Mouse (Mus musculus): ENCODE measurements at regions not wholly inside any gene's neighbourhood (a gene's known extent, or its start where the extent isn't known, plus 50 kb on each side); places are given as distances from the start of the nearest gene placed in this dataset.
"Not testable (repeated sequence)": the region's sequence is repeated elsewhere in the genome, so short reads cannot be mapped to it uniquely, and the experiment has no call there.

DNA sequence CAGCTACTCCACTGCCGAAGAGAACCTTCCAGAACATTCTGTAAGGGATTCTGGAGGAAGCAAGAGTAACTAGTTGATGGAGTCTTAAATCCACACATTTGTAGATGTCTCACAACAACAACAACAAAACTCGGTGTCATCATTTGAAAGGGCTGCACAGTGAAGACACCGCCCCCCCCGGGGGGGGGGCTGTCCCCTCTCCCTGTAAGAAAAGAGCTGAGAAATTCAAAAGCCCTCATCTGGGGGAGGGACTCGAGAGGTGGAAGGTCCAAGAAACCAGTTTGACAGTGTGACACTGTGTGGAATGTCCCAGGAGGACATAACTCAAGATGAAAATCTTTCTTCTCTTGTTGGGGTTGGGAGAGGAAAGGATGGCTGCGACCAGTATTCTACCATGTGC is 87.7 kb downstream of the Fam43a start:
- DNase-seq, result no peak

DNA sequence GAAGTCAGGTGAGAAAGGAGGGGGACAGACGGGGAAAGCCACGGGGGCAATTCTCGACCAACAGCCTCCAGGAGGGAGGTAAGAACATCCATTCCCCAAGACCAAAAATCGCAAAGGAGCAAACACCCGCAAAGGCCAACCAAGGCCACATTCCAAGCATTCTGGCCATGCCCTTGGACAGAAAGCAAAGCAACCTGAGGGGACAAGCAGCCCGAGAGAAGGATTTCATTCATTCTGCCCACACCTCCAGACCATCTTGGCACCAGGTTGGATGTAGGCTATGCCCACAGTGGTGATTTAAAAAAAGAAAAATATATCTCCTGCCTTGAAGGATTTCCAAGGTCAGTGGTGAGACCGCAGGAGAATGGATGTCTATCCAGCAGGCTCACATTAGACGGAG is 88.2 kb downstream of the Fam43a start:
- DNase-seq, result peak; percentile 19

DNA sequence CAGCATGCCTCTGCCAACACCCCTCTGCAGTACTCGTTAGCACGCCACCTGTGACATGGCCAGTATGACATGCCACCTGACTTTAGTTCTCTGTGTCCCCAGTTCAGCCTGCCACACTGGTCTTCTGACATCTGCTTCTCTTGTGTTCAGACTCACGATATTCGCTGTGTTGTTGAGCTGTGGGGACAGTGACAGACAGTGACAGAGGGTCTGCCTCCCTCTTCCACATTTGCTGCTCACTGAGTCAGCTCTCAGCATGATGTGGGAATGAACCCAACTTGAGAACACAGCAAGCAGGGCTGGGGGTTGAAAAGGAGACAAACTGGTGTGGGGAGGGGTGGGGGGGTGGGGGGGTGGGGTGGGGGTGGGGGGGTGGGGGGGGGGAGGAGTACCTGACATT is 91.0 kb downstream of the Fam43a start:
- DNase-seq, result no peak

DNA sequence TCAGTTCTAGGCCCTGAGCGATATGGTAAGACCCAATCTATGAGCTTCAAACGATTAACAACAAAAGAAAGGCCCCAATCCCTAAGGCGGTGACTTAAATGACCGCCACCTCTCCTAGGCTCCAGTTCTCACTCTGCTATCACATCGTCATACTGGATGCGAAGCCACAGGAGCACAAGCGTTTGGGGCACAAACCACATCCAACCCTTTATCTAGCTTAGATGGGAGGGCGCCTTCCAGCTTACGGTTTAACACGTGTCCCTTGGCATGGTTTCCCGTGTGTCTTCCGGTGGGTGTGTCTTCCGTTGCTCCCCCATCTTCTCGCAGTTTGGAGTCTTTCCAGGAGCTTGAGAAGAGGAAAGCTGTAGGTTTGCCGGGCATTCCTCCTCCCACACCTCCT is 92.4 kb downstream of the Fam43a start:
- no peak for DNase-seq

GRCm38 (mm10) chr16:30692541-30693141 is 93.1 kb downstream of the Fam43a start:
- DNase-seq, result peak; percentile 68

DNA sequence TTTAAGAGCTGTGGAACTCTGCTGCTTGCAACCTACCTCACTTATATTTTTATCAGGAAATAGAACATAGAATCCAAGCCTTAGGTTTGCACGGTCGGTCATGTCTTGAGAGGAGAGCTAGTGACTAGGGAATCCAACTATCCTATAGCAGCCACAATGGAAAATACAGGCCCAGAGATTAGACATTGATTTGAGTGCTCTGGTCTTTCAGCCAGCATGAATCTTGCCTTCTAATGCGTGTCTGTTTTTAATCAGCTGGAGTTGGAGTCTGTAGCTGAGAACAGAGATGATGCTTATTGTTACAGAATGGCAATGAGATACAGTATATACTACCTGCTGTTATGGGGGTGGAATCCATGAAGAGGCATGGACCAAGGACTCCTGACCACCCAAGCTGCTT is 93.7 kb downstream of the Fam43a start:
- DNase-seq, result no peak

- no peak for DNase-seq
Observed at GRCm38 (mm10) chr16:30693839-30694527, 94.5 kb downstream of the Fam43a start.

DNA sequence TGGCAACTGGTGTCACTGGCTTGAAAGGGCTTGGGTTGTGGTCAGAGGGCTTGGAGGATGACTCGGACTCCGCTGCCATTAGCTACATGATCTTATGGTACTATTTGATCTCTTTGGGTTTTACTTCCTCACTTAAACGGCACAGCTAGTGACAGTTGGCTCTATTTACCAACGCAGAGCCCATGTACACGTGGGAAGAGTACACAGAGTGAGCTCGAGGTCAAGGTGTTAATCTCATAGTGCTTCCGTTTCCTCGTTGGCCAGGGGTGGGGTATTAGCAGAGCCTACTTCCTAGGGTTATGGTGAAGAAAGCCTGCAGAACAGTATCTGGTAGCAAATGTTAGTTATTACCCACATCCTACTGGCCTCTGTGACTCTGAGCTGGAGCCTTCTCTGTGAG is 96.2 kb downstream of the Fam43a start:
- DNase-seq, result no peak

GRCm38 (mm10) chr16:30697209-30697608 is 97.7 kb downstream of the Fam43a start:
- DNase-seq, result no peak

DNA sequence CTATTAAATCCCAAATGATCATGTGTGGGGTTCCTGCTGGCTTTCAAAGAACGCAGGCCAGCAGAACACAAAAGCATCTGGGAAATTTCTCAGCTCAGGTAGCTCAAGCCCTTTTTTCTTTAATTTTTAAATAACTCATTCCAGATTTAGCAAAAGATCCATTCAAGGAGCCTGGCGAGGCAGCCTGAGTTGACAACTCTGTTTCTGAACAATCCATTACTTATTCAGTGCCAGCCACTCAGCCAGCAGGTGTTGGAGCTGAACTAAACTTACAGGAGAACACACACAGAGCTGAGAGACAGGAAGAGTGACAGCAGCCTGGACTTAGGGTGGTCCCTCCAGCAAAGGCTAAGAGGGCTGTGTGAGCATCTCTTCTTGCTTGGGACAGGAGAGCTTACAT is 98.3 kb downstream of the Fam43a start:
- DNase-seq, result no peak

DNA sequence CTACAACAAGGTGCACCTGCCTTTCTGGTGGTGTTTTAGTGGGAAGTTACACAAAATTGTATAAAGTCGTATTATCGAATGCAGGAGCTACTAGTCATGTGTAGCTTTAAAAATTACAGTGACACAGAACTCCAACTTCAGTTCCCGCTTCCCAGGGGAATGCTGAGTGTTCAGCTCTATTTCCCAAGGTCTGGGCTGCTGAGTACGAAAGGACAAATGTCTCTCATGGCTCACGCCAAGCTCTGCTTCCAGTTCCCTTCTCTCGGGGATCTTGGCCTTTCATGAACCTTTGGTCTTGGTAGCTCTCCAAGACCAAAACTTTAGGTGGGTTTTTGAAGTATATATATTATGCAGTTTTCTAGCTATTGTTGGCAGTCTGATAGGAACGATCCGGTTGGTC is 104.3 kb downstream of the Fam43a start:
- no peak for DNase-seq

- no peak for DNase-seq
Observed at GRCm38 (mm10) chr16:30709501-30709900, 110.0 kb downstream of the Fam43a start.

- no peak for DNase-seq
Observed at GRCm38 (mm10) chr16:30709975-30710374, 110.5 kb downstream of the Fam43a start.

- no peak for DNase-seq
Observed at GRCm38 (mm10) chr16:30712570-30712969, 113.0 kb downstream of the Fam43a start.

DNA sequence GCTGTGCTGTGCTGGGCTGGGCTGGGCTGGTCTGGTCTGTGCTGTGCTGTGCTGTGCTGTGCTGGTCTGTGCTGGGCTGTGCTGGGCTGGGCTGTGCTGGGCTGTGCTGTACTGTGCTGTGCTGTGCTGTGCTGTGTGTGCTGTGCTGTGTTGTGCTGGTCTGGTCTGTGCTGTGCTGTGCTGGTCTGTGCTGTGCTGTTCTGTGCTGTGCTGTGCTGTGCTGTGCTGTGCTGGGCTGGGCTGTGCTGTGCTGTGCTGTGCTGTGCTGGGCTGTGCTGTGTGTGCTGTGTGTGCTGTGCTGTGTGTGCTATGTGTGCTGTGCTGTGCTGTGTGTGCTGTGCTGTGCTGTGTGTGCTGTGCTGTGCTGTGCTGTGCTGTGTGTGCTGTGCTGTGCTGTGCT is 118.1 kb downstream of the Fam43a start:
- DNase-seq, result not testable (repeated sequence)

DNA sequence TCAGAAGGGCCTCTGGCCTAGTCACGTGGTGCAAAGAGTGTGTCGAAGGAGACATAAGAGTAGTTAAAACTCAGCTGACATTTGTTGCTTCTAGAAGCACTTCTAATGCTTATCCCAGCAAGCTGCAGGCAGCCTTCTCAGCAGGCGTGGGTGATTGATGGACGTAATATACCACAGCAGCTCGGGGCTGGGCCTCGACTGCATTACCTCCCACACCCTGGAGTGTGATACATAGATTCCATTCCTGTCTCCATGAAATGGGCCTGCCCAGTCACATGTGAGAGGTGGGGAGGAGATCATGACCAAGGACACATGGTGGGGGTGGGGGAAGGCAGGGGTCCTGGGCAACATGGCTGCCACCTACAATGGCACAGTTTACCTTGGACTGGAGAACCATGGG is 121.3 kb downstream of the Fam43a start:
- DNase-seq, result no peak

GRCm38 (mm10) chr16:30721223-30721622 is 121.7 kb downstream of the Fam43a start:
- no peak for DNase-seq

GRCm38 (mm10) chr16:30722372-30722771 is 122.8 kb downstream of the Fam43a start:
- no peak for DNase-seq

GRCm38 (mm10) chr16:30724591-30724990 is 125.1 kb downstream of the Fam43a start:
- DNase-seq, result no peak

GRCm38 (mm10) chr16:30732770-30733415 is 133.4 kb downstream of the Fam43a start:
- no peak for DNase-seq

DNA sequence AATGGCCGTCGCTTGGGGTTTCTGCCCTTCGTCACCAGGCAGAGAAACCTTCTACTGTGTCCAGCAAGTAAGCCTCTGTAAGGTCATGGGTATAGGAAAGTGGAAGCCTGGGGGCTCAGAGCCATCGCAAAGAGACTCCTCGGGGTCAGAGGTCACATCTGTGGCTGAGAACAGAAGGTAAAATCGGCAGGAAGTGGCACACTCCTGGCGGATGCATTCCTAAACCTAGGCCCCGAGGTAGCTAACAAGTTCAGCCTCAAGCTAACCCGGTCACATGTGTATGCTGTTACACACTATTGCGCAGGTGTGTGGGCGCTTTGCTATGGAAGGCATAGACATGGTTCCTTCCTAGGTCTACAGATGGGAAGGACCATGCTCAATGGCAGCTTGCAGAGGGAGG is 134.0 kb downstream of the Fam43a start:
- no peak for DNase-seq

DNA sequence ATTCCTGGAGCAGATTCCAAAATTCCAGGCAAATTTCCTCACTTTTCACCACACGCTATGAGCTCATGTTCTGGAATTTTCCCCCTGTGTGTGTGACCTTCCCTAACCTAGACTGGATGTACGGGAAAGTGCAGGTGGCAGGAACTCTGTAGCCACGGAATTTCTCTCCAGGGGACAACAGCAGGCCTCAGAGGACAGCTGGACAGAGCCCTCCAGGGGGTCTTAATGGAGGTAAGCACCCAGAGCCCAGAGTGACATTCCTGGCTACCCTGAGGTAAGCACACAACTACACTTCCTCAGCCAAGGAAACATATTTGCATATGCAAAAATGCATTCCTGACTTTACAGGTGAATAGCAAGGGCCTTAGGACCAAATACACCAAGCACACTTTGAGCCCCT is 135.8 kb downstream of the Fam43a start:
- DNase-seq, result no peak

DNA sequence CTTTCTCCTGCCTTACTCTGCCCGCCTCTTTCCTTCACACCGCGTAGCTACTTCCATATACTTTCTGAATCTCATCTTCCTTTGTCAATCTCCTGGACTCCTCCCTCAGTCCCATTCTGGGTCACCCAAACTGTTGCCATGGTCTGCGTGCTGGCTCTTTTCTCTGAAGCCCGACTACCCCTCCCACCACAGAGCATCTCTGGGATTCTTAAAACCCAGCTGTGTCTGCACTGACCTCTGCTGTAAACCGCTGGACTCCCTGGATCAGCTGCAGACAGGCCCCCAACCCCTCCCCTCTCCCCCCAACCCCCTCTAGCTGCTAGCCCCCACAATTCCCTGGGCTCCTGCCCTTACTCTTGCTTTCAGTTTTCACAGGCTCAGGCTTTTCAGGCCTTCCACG is 136.4 kb downstream of the Fam43a start:
- no peak for DNase-seq

- no peak for DNase-seq
Observed at GRCm38 (mm10) chr16:30736662-30737326, 137.3 kb downstream of the Fam43a start.

All from kidney, postnatal 10 days (tissue).